Mouse (Mus musculus): ENCODE measurements around the gene Ptprcap. TPM values are rescaled to one million over a fixed set of nuclear protein-coding genes. Genes with fewer than 3 reads are reported as not detected.

The Ptprcap gene
- total RNA-seq, 2 experiments from 2014 or later: not detected

GRCm38 (mm10) chr19:4147022-4147405 is 6.4 kb upstream of the Ptprcap start:
- DNase-seq (ENCODE audit: low spot score): no peak

- DNase-seq (ENCODE audit: low spot score): no peak
Measured at GRCm38 (mm10) chr19:4147782-4148490, 5.5 kb upstream of the Ptprcap start.

GRCm38 (mm10) chr19:4148491-4148806 is 5.0 kb upstream of the Ptprcap start, which contains the start of gene Coro1b:
Gene Coro1b (plus strand): TSS chr19:4148619.
- DNase-seq (ENCODE audit: low spot score): peak; percentile 97

- no peak for DNase-seq (ENCODE audit: low spot score)
Measured at GRCm38 (mm10) chr19:4148819-4149218, 4.6 kb upstream of the Ptprcap start.

GRCm38 (mm10) chr19:4149283-4149682 is 4.1 kb upstream of the Ptprcap start:
- no peak for DNase-seq (ENCODE audit: low spot score)

GRCm38 (mm10) chr19:4149764-4150461 is 3.5 kb upstream of the Ptprcap start:
- DNase-seq (ENCODE audit: low spot score): no peak

- DNase-seq (ENCODE audit: low spot score): no peak
Measured at GRCm38 (mm10) chr19:4150567-4151487, 2.6 kb upstream of the Ptprcap start.

- DNase-seq (ENCODE audit: low spot score): no peak
Measured at GRCm38 (mm10) chr19:4151488-4151860, 1.9 kb upstream of the Ptprcap start.

GRCm38 (mm10) chr19:4151898-4152297 is 1.5 kb upstream of the Ptprcap start:
- DNase-seq (ENCODE audit: low spot score): no peak

GRCm38 (mm10) chr19:4152445-4153231 is 766 bp upstream of the Ptprcap start:
- DNase-seq (ENCODE audit: low spot score): no peak

- DNase-seq (ENCODE audit: low spot score): no peak
Measured at GRCm38 (mm10) chr19:4154437-4155222, 1.2 kb downstream of the Ptprcap start.

GRCm38 (mm10) chr19:4155223-4156072 is 2.0 kb downstream of the Ptprcap start:
- no peak for DNase-seq (ENCODE audit: low spot score)

- DNase-seq (ENCODE audit: low spot score): no peak
Measured at GRCm38 (mm10) chr19:4156073-4156579, 2.7 kb downstream of the Ptprcap start.

GRCm38 (mm10) chr19:4156771-4157170 is 3.4 kb downstream of the Ptprcap start:
- DNase-seq (ENCODE audit: low spot score): no peak

- DNase-seq (ENCODE audit: low spot score): no peak
Measured at GRCm38 (mm10) chr19:4159049-4159448, 5.6 kb downstream of the Ptprcap start.

- peak; percentile 98 for DNase-seq (ENCODE audit: low spot score)
Measured at GRCm38 (mm10) chr19:4162646-4163542, 9.5 kb downstream of the Ptprcap start, which contains the start of gene Rps6kb2. Gene Rps6kb2 (minus strand): TSS chr19:4163354.

- no peak for DNase-seq (ENCODE audit: low spot score)
Measured at GRCm38 (mm10) chr19:4163543-4163887, 10.1 kb downstream of the Ptprcap start.

GRCm38 (mm10) chr19:4164100-4164499 is 10.7 kb downstream of the Ptprcap start:
- no peak for DNase-seq (ENCODE audit: low spot score)
